Mouse (Mus musculus) limb, embryonic 15.5 days (tissue): ENCODE results near the gene Gjb5. TPM values are rescaled to one million over a fixed set of nuclear protein-coding genes. Genes with fewer than 3 reads are reported as not detected.
A peak's percentile ranks its signal among the peaks of the same experiment; 100 is the strongest.

Source experiments
- ATAC-seq: fragments of 200-750 bp; cut with Nextera tagmentation; 2 replicates; pipeline ENCODE4 v1.8.0; 2017; ENCODE audit warnings: low read depth, moderate TSS enrichment; ENCODE audit not compliant: insufficient number of reproducible peaks, low FRiP score, low TSS enrichment
- H3K27ac ChIP-seq: fragments of 300-500 bp; sonication (generic); 2 replicates; pipeline ENCODE4 v1.5.1; 2015; ENCODE audit warnings: moderate library complexity, mild to moderate bottlenecking, inconsistent platforms
- H3K27me3 ChIP-seq: fragments of 300-500 bp; sonication (generic); 2 replicates; pipeline ENCODE4 v1.6.1; 2015; ENCODE audit warnings: inconsistent platforms
- H3K36me3 ChIP-seq: fragments of 300-500 bp; sonication (generic); 2 replicates; pipeline ENCODE4 v1.6.1; 2015; ENCODE audit warnings: inconsistent platforms
- H3K4me1 ChIP-seq: fragments of 300-500 bp; sonication (generic); 2 replicates; pipeline ENCODE4 v1.6.1; 2015; ENCODE audit warnings: inconsistent platforms
- H3K4me2 ChIP-seq: fragments of 300-500 bp; sonication (generic); 2 replicates; pipeline ENCODE4 v1.6.1; 2015; ENCODE audit warnings: mild to moderate bottlenecking, inconsistent platforms
- H3K4me3 ChIP-seq: fragments of 300-500 bp; sonication (generic); 2 replicates; pipeline ENCODE4 v1.5.1; 2015; ENCODE audit warnings: mild to moderate bottlenecking, inconsistent platforms
- H3K9ac ChIP-seq: fragments of 300-500 bp; sonication (generic); 2 replicates; pipeline ENCODE4 v1.6.1; 2015; ENCODE audit warnings: inconsistent platforms
- H3K9me3 ChIP-seq: fragments of 300-500 bp; sonication (generic); 2 replicates; pipeline ENCODE4 v1.6.1; 2016; ENCODE audit warnings: inconsistent platforms
- WGBS: fragments of 180-500 bp; shearing (Covaris S2); methylation state at CpG from one replicate; pipeline ENCODE4 v1.1.7; 2015; 5-methylcytosine and 5-hydroxymethylcytosine counted together
- polyA plus RNA-seq: library from polyadenylated mRNA; unstranded; fragments of >200 nt; fragmentation: Nextera tagmentation; extraction: Ambion mirVana; gene quantifications from 2 replicates; pipeline ENCODE4 v1.2.1, GENCODE M21; 2015

The Gjb5 gene
- polyA plus RNA-seq, 1 experiment from 2014 or later: 3.8 TPM

DNA sequence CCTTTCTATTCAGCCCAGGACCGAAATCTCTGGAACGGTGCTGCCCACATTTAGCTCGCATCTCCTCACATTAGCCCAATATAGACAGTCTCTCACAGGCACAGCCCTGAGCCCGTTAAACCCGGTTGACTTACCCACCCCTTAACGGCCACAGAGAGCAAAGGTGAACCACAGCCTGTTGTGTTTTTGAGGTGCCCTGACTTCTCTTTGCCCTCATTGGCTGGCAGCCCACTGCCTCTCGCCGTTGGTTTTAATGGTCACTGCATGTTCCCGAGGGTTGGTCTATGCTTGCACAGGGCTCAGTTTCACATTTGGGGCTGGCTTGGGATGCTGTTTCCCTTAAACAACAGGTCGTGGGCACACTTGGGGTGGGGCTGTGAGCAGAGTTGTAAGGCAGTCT lies 33.7 kb downstream of the Gjb5 start:
- Histone ChIP-seq H3K27ac (no peak overlapping the region), H3K9me3 (no peaks in the 10 kb centered on the region), H3K27me3 (peaks cover 38% of the 10 kb centered on the region), H3K4me3 (no peak overlapping the region), H3K9ac (no peak overlapping the region), H3K36me3 (no peaks in the 10 kb centered on the region), H3K4me2 (no peak overlapping the region), H3K4me1 (no peaks in the 10 kb centered on the region)
- ATAC-seq: no peak
- 68% methylated on average over 10 of the region's 10 CpGs for WGBS

DNA sequence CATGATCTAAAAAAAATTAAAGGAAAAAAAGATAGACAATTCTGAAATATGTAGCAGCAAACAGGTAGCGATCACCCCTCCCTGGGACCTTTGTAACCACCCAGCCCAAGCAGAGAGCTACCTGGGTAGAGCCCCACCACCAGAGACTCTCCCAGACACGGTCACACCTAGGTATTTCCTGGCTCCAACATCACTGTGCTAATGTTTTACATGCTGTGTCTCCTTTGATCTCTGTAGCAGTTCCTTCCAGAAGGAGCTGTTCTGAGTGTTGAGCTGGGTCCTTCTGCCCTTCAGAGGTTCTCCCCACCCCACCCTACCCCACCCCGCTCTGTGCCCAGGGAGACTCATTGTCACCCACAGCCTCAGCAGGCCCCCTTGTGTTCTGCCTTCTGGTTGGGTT lies 34.3 kb downstream of the Gjb5 start:
- no peak overlapping the region for H3K27ac ChIP-seq
- WGBS: 69% methylated on average over 3 of the region's 3 CpGs
- H3K4me1 ChIP-seq: no peaks in the 10 kb centered on the region
- H3K27me3 ChIP-seq: peaks cover 32% of the 10 kb centered on the region
- H3K9me3 ChIP-seq: no peaks in the 10 kb centered on the region
- no peaks in the 10 kb centered on the region for H3K36me3 ChIP-seq
- H3K4me2 ChIP-seq: no peak overlapping the region
- H3K9ac ChIP-seq: no peak overlapping the region
- ATAC-seq: no peak
- no peak overlapping the region for H3K4me3 ChIP-seq

DNA sequence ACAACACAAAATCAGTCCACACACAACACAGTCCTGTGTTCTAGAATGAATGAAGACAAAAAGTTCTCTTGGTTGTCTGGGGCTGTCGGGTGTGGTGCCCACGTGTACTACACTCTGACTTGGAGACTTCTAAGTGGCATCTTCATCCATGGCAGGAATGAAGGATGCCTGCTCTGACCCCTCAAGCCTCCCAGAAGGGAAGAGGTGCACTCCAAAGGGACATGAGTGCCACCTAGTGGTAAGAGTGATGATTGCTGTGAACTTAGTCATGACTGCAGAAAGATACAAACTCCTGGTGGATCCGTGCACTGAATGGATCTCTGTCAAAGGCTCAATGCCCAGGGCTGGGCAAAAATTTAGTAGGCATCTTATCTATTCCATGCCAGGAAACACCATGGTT lies 38.4 kb downstream of the Gjb5 start:
- WGBS: 8% methylated on average over 3 of the region's 3 CpGs
- no peak overlapping the region for H3K4me2 ChIP-seq

DNA sequence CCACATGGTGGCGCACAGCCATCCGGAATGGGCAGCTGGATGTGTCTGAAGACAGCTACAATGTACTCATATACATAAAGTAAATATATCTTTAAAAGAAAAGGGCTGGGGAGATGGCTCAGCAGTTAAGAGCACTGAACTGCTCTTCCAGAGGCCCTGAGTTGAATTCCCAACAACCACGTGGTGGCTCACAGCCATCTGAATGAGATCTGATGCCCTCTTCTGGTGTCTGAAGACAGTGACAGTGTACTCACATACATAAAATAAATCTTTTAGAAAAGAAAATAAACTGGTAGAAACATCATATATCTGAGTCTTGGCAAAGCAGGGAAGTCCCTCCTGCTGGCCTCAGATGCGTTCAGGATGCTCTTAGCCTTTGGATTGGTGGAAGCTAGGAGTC lies 40.8 kb downstream of the Gjb5 start:
- no peak overlapping the region for H3K4me2 ChIP-seq
- no peak overlapping the region for H3K27ac ChIP-seq
- no peak overlapping the region for H3K4me3 ChIP-seq
- peaks cover 16% of the 10 kb centered on the region for H3K27me3 ChIP-seq
- no peak overlapping the region for H3K9ac ChIP-seq
- H3K9me3 ChIP-seq: no peaks in the 10 kb centered on the region
- ATAC-seq: no peak
- 62% methylated on average over 4 of the region's 4 CpGs for WGBS
- H3K4me1 ChIP-seq: peaks cover 11% of the 10 kb centered on the region
- no peaks in the 10 kb centered on the region for H3K36me3 ChIP-seq

More for the DNA sequence above, 38.4 kb downstream of the Gjb5 start:
- Histone ChIP-seq H3K4me1 (no peaks in the 10 kb centered on the region), H3K36me3 (no peaks in the 10 kb centered on the region), H3K9me3 (no peaks in the 10 kb centered on the region), H3K27me3 (0 out of 2 replicates have a peak, but pooled peaks cover 3% of the 10 kb centered on the region), H3K9ac (no peak overlapping the region), H3K27ac (no peak overlapping the region), H3K4me3 (no peak overlapping the region)
- no peak for ATAC-seq

DNA sequence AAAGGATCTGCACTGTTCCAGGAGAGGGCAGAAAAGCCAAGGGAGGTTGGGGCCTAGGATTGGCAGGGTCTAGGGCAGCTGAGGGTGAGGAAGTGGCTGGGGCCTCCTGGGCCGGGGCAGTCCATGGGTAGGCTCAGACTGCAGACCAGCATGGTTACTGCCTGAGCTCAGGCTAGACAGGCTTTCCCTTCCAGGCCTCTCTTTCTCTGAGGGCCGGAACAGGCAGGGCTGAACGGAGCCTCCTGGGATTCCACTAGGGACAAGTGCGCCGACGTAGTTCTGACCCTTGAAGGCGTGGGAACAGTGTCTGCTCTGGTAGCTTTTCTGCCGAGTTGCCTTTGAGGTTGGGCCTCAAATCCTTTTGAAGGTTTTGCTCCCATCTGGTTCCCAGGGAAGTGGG lies 42.2 kb downstream of the Gjb5 start:
- 73% methylated on average over 8 of the region's 8 CpGs for whole genome bisulfite sequencing
- Histone ChIP-seq H3K9me3 (no peaks in the 10 kb centered on the region), H3K4me3 (no peak overlapping the region), H3K4me1 (peaks cover 11% of the 10 kb centered on the region), H3K4me2 (no peak overlapping the region), H3K36me3 (no peaks in the 10 kb centered on the region), H3K27me3 (peaks cover 19% of the 10 kb centered on the region), H3K9ac (no peak overlapping the region), H3K27ac (no peak overlapping the region)
- no peak for ATAC-seq

DNA sequence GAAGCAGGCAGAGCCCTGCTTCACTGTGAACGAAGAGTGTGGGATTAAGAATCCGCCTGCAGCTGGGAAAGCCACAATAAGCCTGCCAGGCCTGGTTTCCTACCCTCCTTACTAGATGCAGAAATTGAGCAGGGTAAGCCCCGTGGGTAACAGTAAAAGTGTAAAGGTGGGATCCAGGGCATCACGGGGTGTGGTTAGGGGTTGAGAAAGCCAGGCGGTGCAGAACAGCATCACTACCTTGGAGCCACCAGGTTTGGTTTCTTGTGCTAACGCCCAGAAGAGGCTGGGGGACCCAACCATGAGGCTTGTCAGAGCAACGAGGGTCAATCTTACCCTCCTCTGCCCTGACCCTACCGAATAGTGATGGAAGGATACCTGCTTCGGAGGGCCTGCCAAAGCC lies 43.4 kb downstream of the Gjb5 start:
- Histone ChIP-seq H3K9ac (no peak overlapping the region), H3K36me3 (no peaks in the 10 kb centered on the region), H3K4me1 (peaks cover 11% of the 10 kb centered on the region), H3K27me3 (peaks cover 19% of the 10 kb centered on the region), H3K9me3 (no peaks in the 10 kb centered on the region), H3K27ac (no peak overlapping the region), H3K4me3 (no peak overlapping the region; the same call in 1 of the 2 replicates), H3K4me2 (peak overlapping the region; percentile 86; the same call in 1 of the 2 replicates)
- WGBS: 50% methylated on average over 9 of the region's 9 CpGs
- ATAC-seq: no peak

DNA sequence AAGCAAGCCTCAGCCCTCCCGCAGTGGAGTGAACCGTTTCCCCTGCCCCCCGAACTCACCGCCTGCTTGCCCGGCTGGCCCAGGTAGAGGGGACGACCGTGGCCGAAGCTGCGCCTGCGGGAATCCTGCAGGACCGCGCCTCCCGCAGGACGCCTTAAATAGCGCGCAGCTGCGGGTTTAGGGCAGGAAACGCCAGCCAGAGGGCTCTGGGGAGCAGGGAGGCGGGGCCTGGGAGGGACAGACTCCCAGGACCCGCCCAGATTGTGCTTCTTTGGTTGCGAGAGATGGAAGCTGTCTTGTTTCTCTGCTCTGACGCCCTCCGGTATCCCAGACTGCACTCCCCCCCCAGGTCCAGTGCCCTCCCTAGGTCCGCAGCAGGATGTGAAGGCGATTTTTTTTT lies 44.1 kb downstream of the Gjb5 start, which contains the start of gene Gja4:
TSS of gene Gja4 (minus strand) at position 179 of the 400 bp plus-strand sequence.
- Histone ChIP-seq H3K27me3 (peaks cover 19% of the 10 kb centered on the region), H3K4me2 (peak within 1 kb of the TSS; percentile 86), H3K9me3 (no peaks in the 10 kb centered on the region), H3K4me1 (peaks cover 11% of the 10 kb centered on the region), H3K4me3 (peak within 1 kb of the TSS; percentile 49), H3K36me3 (no peaks in the 10 kb centered on the region), H3K9ac (0 out of 2 replicates have a peak within 1 kb of the TSS, but pooled peaks have one; percentile 28), H3K27ac (no peak within 1 kb of the TSS)
- ATAC-seq: peak; percentile 48; the same call in 1 of the 2 replicates
- under 1% methylated on average over 25 of the region's 25 CpGs for WGBS

DNA sequence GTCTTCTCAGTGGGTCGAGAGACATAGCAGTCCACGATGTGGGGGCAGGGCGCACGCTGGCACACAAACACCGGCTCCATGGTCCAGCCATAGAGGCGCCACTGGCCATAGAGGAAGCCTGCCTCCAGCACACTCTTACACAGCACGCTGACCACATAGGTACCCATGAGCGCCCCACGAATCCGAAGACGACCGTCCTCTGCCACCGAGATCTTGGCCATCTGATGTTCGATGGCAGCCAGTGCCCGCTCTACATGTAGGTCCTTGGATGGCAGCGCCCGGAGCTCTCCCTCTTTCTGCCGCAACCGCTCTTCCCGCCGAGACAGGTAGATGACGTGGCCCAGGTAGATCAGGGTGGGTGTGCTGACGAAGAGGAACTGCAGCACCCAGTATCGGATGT lies 45.6 kb downstream of the Gjb5 start:
- H3K4me3 ChIP-seq: no peak overlapping the region
- no peak overlapping the region for H3K4me2 ChIP-seq
- 65% methylated on average over 24 of the region's 24 CpGs for WGBS
- H3K27me3 ChIP-seq: peaks cover 19% of the 10 kb centered on the region
- no peaks in the 10 kb centered on the region for H3K9me3 ChIP-seq
- H3K27ac ChIP-seq: no peak overlapping the region
- no peak for ATAC-seq
- no peaks in the 10 kb centered on the region for H3K36me3 ChIP-seq
- no peak overlapping the region for H3K9ac ChIP-seq
- H3K4me1 ChIP-seq: peaks cover 11% of the 10 kb centered on the region

DNA sequence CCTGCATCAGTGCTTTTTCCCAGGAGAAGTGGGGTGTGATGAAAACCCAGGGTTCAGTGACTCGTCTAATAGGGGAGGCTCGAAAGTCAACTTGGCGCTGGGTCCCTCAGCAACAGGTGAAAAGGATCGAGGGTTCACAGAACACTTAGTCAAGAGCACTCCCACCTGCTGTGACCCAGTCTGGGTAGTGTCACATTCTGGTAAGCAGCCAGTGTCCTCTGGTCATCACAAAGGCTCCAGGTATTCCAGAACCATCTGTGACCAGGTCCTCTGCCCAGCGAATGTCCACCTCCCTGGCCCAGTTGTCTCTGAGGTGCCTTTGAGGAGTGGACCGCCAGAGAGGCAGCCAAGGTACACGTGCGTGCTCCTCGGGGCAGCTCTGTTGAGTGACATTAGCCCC lies 46.4 kb downstream of the Gjb5 start:
- WGBS: 52% methylated on average over 9 of the region's 9 CpGs
- H3K4me3 ChIP-seq: no peak overlapping the region
- H3K36me3 ChIP-seq: no peaks in the 10 kb centered on the region
- peaks cover 19% of the 10 kb centered on the region for H3K27me3 ChIP-seq
- no peak overlapping the region for H3K9ac ChIP-seq
- H3K4me2 ChIP-seq: no peak overlapping the region
- H3K9me3 ChIP-seq: no peaks in the 10 kb centered on the region
- H3K4me1 ChIP-seq: peaks cover 11% of the 10 kb centered on the region
- H3K27ac ChIP-seq: no peak overlapping the region
- no peak for ATAC-seq

DNA sequence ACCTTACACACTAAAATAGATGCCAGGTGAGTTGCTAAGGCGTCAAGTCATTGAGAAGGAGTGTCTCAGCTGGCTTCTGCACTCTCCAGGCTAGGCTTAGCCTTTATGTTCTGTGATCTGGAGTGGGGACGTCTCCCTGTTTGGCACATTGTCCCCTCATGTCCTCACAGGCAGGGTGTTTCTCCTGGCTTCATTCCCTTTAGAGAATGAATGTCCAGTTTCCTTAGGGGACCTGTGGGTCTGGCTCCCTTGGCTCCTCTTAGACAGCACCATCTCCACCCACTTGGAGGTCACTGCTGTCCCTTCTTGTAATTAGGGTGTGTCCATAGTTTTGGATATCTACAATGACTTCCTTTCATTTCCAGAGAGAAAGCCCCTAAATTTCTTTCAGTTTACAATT lies 51.1 kb downstream of the Gjb5 start:
- H3K9ac ChIP-seq: no peak overlapping the region
- H3K27me3 ChIP-seq: peaks cover 4% of the 10 kb centered on the region
- H3K4me3 ChIP-seq: no peak overlapping the region
- 63% methylated on average over 2 of the region's 2 CpGs for WGBS
- H3K4me1 ChIP-seq: no peaks in the 10 kb centered on the region
- ATAC-seq: no peak
- no peaks in the 10 kb centered on the region for H3K36me3 ChIP-seq
- no peaks in the 10 kb centered on the region for H3K9me3 ChIP-seq
- H3K27ac ChIP-seq: no peak overlapping the region
- H3K4me2 ChIP-seq: no peak overlapping the region

Other genes starting within 250 kb of the Gjb5 start
- 12.2 and 13.0 TPM in 2 replicates for gene Tmem35b, start 234.5 kb downstream of the Gjb5 start, polyA plus RNA-seq
- 0.56 and 0.63 TPM in 2 replicates for gene Dlgap3, start 189.0 kb downstream of the Gjb5 start, polyA plus RNA-seq
- 53.0 and 53.1 TPM in 2 replicates for gene Smim12, start 114.4 kb downstream of the Gjb5 start, polyA plus RNA-seq
- 16.7 and 23.5 TPM in 2 replicates for gene Gja4, start 44.1 kb downstream of the Gjb5 start, polyA plus RNA-seq
- 20.8 and 23.1 TPM in 2 replicates for gene Gjb3, start 27.3 kb downstream of the Gjb5 start, polyA plus RNA-seq
- 3.6 and 4.6 TPM in 2 replicates for gene Gjb4, start 4.1 kb downstream of the Gjb5 start, polyA plus RNA-seq